Mouse (Mus musculus) limb, embryonic 14.5 days (tissue): ENCODE results near the gene Kank1. TPM values are rescaled to one million over a fixed set of nuclear protein-coding genes. Genes with fewer than 3 reads are reported as not detected.

Experiments
- ATAC-seq: fragments of 200-750 bp; cut with Nextera tagmentation; 2 replicates; pipeline ENCODE4 v1.8.0; 2017; ENCODE audit warnings: low read depth, moderate number of reproducible peaks, moderate TSS enrichment; ENCODE audit not compliant: low FRiP score
- DNase-seq: peaks from one replicate; pipeline ENCODE4 v3.0.0-alpha.2; 2015; ENCODE audit warnings: low spot score
- H3K27ac ChIP-seq: fragments of 300-500 bp; sonication (generic); replicated peaks from 2 replicates; pipeline ENCODE4 v1.5.1; 2014; ENCODE audit warnings: low read depth, mild to moderate bottlenecking, low read length, moderate library complexity, mixed read lengths
- H3K27me3 ChIP-seq: fragments of 300-500 bp; sonication (generic); 2 replicates; pipeline ENCODE4 v1.6.1; 2014; ENCODE audit warnings: low read length, mixed read lengths; ENCODE audit not compliant: control insufficient read depth, insufficient read depth
- H3K36me3 ChIP-seq: fragments of 300-500 bp; sonication (generic); 2 replicates; pipeline ENCODE4 v1.6.1; 2014; ENCODE audit warnings: mild to moderate bottlenecking, low read length, moderate library complexity, mixed read lengths; ENCODE audit not compliant: control insufficient read depth, insufficient read depth
- H3K4me1 ChIP-seq: fragments of 300-500 bp; sonication (generic); 2 replicates; pipeline ENCODE4 v1.6.1; 2014; ENCODE audit warnings: antibody characterized with exemption, low read length, mixed read lengths; ENCODE audit not compliant: control insufficient read depth, insufficient read depth
- H3K4me2 ChIP-seq: fragments of 300-500 bp; sonication (generic); replicated peaks from 2 replicates; pipeline ENCODE4 v1.6.1; 2014; ENCODE audit warnings: low read depth, mild to moderate bottlenecking, low read length, moderate library complexity; ENCODE audit not compliant: severe bottlenecking
- H3K4me3 ChIP-seq: fragments of 300-500 bp; sonication (generic); replicated peaks from 2 replicates; pipeline ENCODE4 v1.5.1; 2014; ENCODE audit warnings: low read length
- H3K9ac ChIP-seq: fragments of 300-500 bp; sonication (generic); 2 replicates; pipeline ENCODE4 v1.6.1; 2014; ENCODE audit warnings: mild to moderate bottlenecking, low read depth, low read length, moderate library complexity; ENCODE audit not compliant: severe bottlenecking
- H3K9me3 ChIP-seq: fragments of 300-500 bp; sonication (generic); 2 replicates; pipeline ENCODE4 v1.6.1; 2016; ENCODE audit warnings: low read length; ENCODE audit not compliant: control insufficient read depth
- POLR2A ChIP-seq: fragments of 200-500 bp; IDR thresholded peaks from 2 replicates; pipeline ENCODE4 v1.8.0; 2012; ENCODE audit warnings: inconsistent platforms, mild to moderate bottlenecking, moderate library complexity, borderline replicate concordance; ENCODE audit not compliant: insufficient read depth, insufficient read length; ENCODE audit errors: extremely low read depth
- WGBS: fragments of 180-500 bp; shearing (Covaris S2); extraction: QIAGEN DNeasy Blood & Tissue Kit; methylation state at CpG from one replicate; pipeline ENCODE4 v1.1.7; 2014; 5-methylcytosine and 5-hydroxymethylcytosine counted together
- polyA plus RNA-seq, 2 experiments: library from polyadenylated mRNA; depleted of rRNA in 1 of 2; stranded (reverse) in 1 of 2; unstranded in 1 of 2; fragments of >200 nt; fragmentation: Nextera tagmentation in 1 of 2; extraction: Ambion mirVana in 1 of 2; gene quantifications; 2 replicates each; pipeline versions ENCODE4 v1.2.1 to v1.2.3; 2012 to 2014

Kank1 gene
- polyA plus RNA-seq, 2 experiments, result 26.0 to 38.2 TPM

DNA sequence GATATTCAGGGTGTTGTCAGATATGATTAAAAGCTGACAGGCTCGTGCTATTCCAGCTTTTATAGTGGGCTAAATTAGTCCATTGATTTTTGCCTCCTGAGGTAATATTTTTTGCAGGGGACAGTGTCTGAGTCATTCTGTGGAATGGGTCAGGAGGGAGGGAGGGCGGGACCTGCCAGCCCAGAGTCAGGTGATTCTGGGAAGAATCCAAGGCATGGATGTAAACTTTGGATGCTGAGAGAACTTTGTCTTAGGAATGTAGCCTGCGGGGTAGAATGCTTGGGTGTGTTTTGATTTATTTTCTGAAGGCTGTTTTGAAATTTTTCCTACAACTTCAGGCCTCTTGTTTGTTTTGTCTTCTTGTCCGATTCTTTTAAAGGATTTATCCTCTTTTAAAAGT, 6.8 kb downstream of the Kank1 start:
- Histone ChIP-seq H3K4me2 (no peak overlapping the region), H3K4me1 (0 out of 2 replicates have a peak, but pooled peaks cover under 1% of the 10 kb centered on the region), H3K9ac (no peak overlapping the region), H3K4me3 (no peak overlapping the region), H3K9me3 (no peaks in the 10 kb centered on the region), H3K27me3 (peaks cover 4% of the 10 kb centered on the region; the same call in 1 of the 2 replicates), H3K36me3 (no peaks in the 10 kb centered on the region), H3K27ac (no peak overlapping the region)
- WGBS, result 63% methylated on average over 4 of the region's 4 CpGs
- no peak for DNase-seq
- no peak for TF ChIP-seq POLR2A
- ATAC-seq, result no peak

DNA sequence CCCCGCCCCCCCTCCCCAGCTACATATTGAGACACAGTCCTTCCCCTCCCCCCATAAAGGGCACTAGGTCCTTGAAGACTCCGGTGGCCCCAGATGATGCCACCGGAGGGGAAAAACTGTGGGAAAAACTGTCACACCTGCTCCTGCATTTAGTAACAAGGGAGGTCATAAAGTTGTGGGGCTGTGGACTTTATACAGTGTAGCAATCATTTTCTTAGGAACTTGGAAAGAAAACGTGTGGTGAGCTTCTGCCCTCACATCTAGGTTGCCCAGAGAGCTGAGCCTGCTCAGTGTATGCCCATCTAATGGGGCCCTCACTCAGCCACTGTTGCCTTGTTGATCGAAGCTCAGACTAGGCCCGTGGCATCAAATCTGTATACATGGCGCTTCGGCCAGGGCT, 9.3 kb downstream of the Kank1 start:
- no peaks in the 10 kb centered on the region for H3K27me3 ChIP-seq
- no peak overlapping the region for H3K9ac ChIP-seq
- WGBS, result 84% methylated on average over 8 of the region's 8 CpGs
- H3K36me3 ChIP-seq, result no peaks in the 10 kb centered on the region
- ATAC-seq (no peak), DNase-seq (no peak)
- no peaks in the 10 kb centered on the region for H3K9me3 ChIP-seq
- H3K4me2 ChIP-seq, result no peak overlapping the region
- H3K27ac ChIP-seq, result no peak overlapping the region
- H3K4me1 ChIP-seq, result peaks cover 10% of the 10 kb centered on the region
- H3K4me3 ChIP-seq, result no peak overlapping the region
- TF ChIP-seq POLR2A, result no peak

DNA sequence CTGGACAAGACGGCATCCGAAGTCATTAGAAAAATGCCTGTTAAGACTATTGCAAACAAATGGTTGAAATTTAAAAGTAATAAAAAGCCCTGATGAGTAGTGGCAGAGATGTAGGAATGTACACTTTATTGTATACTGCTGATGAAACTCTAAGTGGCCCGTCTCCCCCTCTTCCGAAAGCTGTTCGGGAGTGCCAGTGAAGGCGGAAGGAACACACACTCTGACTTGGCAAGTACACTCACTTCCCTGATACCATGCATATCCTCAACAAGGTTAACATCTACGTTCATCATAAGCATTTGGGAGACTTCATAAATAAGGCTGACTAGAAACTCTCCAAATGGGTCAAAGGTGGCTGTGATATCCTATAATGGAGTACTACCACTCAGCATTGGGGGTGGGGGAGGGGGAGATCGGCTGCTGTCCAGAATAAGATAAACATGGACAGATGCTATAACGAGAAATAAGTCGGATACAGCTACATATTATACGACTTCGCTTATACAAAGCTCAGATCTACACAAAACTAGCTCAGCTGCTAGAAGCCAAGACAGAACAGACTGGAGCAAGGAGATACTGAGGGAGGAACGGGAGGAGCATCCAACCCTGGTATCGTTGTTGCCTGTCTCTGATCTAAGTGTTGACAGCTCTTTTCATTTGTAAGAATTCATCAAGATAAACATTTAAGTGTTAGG, 11.2 kb downstream of the Kank1 start:
- no peak for DNase-seq
- H3K27me3 ChIP-seq, result no peaks in the 10 kb centered on the region
- no peak overlapping the region for H3K4me2 ChIP-seq
- no peak for ATAC-seq
- TF ChIP-seq POLR2A, result no peak
- 80% methylated on average over 14 of the region's 14 CpGs for WGBS
- no peak overlapping the region for H3K27ac ChIP-seq
- no peak overlapping the region for H3K9ac ChIP-seq
- H3K4me3 ChIP-seq, result no peak overlapping the region
- H3K4me1 ChIP-seq, result peaks cover 10% of the 10 kb centered on the region
- H3K9me3 ChIP-seq, result no peaks in the 10 kb centered on the region
- no peaks in the 10 kb centered on the region for H3K36me3 ChIP-seq

DNA sequence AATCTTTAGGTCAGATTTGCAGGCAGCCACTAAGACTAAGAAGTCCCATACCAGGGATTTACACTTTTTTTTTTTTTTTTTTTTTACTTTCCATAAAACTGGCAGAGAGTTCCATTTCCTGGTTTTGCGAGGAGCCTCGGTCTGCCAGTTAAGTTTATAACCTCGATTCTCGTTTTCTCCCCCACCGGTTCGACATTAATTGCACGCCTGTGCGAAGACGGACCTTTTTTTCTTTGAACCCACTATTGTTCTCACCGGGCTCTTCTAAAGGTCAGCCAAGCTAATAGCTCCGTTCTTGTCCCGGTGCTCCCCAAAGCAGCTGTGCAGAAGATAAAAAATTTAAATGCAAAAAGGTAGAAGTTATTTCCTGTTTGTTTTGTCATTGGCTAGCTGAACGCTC, 12.5 kb downstream of the Kank1 start:
- peak overlapping the region; percentile 20; the same call in 1 of the 2 replicates for H3K4me2 ChIP-seq
- H3K9ac ChIP-seq, result no peak overlapping the region
- no peak for TF ChIP-seq POLR2A
- no peak overlapping the region for H3K4me3 ChIP-seq
- H3K36me3 ChIP-seq, result no peaks in the 10 kb centered on the region
- no peaks in the 10 kb centered on the region for H3K9me3 ChIP-seq
- DNase-seq (no peak), ATAC-seq (no peak)
- peaks cover 10% of the 10 kb centered on the region for H3K4me1 ChIP-seq
- whole genome bisulfite sequencing, result 14% methylated on average over 13 of the region's 13 CpGs
- H3K27ac ChIP-seq, result no peak overlapping the region
- no peaks in the 10 kb centered on the region for H3K27me3 ChIP-seq

DNA sequence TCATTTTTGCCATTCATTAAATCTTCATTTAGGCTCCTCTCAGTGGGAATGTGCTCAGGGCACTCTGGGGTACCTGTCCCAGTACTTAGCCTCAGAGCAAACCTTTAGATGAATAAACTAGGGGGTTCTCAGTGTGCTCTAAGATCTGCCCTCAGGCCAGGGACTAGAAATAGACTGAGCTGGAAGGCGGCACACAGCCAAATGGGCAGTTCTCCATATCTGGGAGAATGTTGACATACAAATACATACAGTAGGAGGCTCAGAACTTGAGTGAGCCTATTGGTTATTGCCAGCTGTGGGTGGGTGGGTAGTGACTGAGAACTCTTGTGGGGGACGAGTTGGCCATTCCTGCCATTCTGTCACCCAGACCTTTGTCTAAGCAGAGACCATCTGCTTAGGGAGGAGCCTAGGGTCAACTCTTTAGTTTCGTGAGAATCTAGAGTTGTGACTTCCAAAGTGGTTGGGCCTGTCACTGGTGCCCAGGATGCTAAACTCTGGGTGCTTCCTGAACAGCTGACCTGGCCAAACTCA, 14.9 kb downstream of the Kank1 start:
- Histone ChIP-seq H3K4me2 (no peak overlapping the region), H3K4me1 (peaks cover 10% of the 10 kb centered on the region), H3K9me3 (no peaks in the 10 kb centered on the region), H3K9ac (no peak overlapping the region), H3K36me3 (no peaks in the 10 kb centered on the region), H3K4me3 (no peak overlapping the region), H3K27ac (no peak overlapping the region), H3K27me3 (no peaks in the 10 kb centered on the region)
- TF ChIP-seq POLR2A, result no peak
- WGBS, result 83% methylated on average over 3 of the region's 3 CpGs
- ATAC-seq (no peak), DNase-seq (no peak)

DNA sequence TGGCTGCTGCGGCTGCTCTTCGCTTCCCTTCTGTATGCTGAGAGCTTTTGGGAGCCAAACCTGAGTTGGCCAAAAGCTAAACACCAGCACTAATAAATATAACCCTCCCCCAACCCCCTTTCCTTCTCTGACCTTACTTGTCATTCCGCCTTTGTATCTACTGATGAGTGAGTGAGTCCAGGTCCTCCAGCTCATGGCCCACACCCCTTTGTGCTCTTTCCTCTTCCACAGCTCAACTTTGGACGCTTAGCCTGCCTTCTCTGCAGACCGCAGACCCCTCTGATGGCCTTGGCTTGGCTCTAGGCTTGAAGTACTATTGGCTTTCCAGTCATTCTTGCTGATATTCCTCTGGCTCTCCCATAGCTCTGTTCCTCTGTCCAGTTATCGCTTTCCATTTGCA, 16.4 kb downstream of the Kank1 start:
- DNase-seq (no peak), ATAC-seq (no peak)
- no peak for TF ChIP-seq POLR2A
- Histone ChIP-seq H3K27me3 (no peaks in the 10 kb centered on the region), H3K27ac (no peak overlapping the region), H3K9me3 (no peaks in the 10 kb centered on the region), H3K9ac (no peak overlapping the region), H3K4me1 (peaks cover 10% of the 10 kb centered on the region), H3K36me3 (no peaks in the 10 kb centered on the region), H3K4me3 (no peak overlapping the region), H3K4me2 (no peak overlapping the region)
- 92% methylated on average over 6 of the region's 6 CpGs for WGBS
